Mouse (Mus musculus) kidney, embryonic 16.5 days (tissue): Measurements from ENCODE around the gene Hoxc4. TPM values are rescaled to one million over a fixed set of nuclear protein-coding genes. Genes with fewer than 3 reads are reported as not detected.

Experiments used
- ATAC-seq: fragments of 200-750 bp; cut with Nextera tagmentation; 2 replicates; pipeline ENCODE4 v1.8.0; 2017; ENCODE audit warnings: moderate TSS enrichment; ENCODE audit not compliant: low FRiP score, low TSS enrichment
- H3K27ac ChIP-seq: fragments of 300-500 bp; sonication (generic); 2 replicates; pipeline ENCODE4 v1.5.1; 2014; ENCODE audit warnings: low read length
- H3K27me3 ChIP-seq: fragments of 300-500 bp; sonication (generic); 2 replicates; pipeline ENCODE4 v1.6.1; 2014; ENCODE audit warnings: low read length, control low read depth, mixed read lengths; ENCODE audit not compliant: insufficient read depth
- H3K36me3 ChIP-seq: fragments of 300-500 bp; sonication (generic); 2 replicates; pipeline ENCODE4 v1.6.1; 2014; ENCODE audit warnings: low read length, control low read depth, mixed read lengths; ENCODE audit not compliant: insufficient read depth
- H3K4me1 ChIP-seq: fragments of 300-500 bp; sonication (generic); 2 replicates; pipeline ENCODE4 v1.6.1; 2014; ENCODE audit warnings: low read length, control low read depth, mixed read lengths; ENCODE audit not compliant: insufficient read depth
- H3K4me2 ChIP-seq: fragments of 300-500 bp; sonication (generic); replicated peaks from 2 replicates; pipeline ENCODE4 v1.6.1; 2014; ENCODE audit warnings: low read depth, low read length
- H3K4me3 ChIP-seq: fragments of 300-500 bp; sonication (generic); 2 replicates; pipeline ENCODE4 v1.5.1; 2014; ENCODE audit warnings: mild to moderate bottlenecking, low read length
- H3K9ac ChIP-seq: fragments of 300-500 bp; sonication (generic); replicated peaks from 2 replicates; pipeline ENCODE4 v1.6.1; 2014; ENCODE audit warnings: low read length
- H3K9me3 ChIP-seq: fragments of 300-500 bp; sonication (generic); 2 replicates; pipeline ENCODE4 v1.6.1; 2016; ENCODE audit warnings: low read length, control low read depth
- WGBS: fragments of 180-500 bp; shearing (Covaris S2); extraction: QIAGEN DNeasy Blood & Tissue Kit; methylation state at CpG from one replicate; pipeline ENCODE4 v1.1.7; 2014; 5-methylcytosine and 5-hydroxymethylcytosine counted together
- polyA plus RNA-seq: library from polyadenylated mRNA; unstranded; fragments of >200 nt; fragmentation: Nextera tagmentation; extraction: Ambion mirVana; gene quantifications from 2 replicates; pipeline ENCODE4 v1.2.1, GENCODE M21; 2015

The Hoxc4 gene
- polyA plus RNA-seq, 1 experiment from 2014 or later: 6.9 TPM

DNA sequence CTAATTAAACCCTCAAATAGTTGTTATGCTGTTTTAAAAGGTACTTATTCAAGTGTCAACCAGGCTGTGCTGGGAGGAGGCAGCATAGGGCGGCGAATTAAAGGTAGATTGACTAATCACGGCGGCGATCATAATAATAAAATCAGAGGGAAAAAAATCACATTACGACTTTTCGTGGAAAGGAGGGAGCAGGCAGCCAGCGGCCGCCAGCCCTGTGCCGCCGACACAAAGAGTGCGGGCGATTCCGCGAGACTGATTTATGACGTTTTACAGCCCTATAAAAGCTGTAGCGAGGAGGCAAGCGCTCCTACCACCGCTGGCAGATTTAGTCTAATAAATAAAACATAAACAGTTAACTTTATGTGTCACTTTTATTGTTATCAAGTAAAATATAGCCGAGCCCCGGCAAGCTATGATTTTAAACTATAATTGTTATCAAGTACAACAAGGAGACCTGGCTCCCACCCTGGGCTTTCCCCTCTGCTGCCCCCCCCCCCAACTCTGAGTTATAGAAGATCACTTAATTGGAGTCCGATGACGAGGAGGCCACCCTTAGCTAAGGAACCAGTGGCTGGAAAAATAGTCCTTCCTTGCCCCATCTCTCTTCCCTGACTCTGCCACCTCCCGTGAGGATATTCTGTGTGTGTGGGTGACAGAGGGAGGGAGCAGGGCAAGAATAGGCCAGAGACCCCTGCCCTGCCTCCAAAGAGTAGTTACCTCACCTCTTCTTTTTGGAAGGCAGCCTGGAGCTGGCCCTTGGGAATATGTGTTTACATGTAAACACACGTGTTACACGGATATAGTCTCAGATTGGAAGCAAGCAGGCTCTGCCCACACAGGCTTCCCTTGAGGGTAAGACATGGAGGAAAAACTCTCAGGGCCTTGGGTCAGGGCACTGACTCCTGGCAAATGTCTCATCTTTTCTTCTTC, 14.2 kb downstream of the Hoxc4 start:
- Histone ChIP-seq H3K27me3 (peaks cover 24% of the 10 kb centered on the region), H3K9ac (peak overlapping the region; percentile 3; the same call in 1 of the 2 replicates), H3K9me3 (no peaks in the 10 kb centered on the region), H3K4me2 (peak overlapping the region; percentile 40), H3K4me1 (peaks cover 56% of the 10 kb centered on the region), H3K36me3 (no peaks in the 10 kb centered on the region), H3K4me3 (peak overlapping the region; percentile 1), H3K27ac (peak overlapping the region; percentile 48)
- 1% methylated on average over 26 of the region's 26 CpGs for WGBS
- ATAC-seq: no peak

DNA sequence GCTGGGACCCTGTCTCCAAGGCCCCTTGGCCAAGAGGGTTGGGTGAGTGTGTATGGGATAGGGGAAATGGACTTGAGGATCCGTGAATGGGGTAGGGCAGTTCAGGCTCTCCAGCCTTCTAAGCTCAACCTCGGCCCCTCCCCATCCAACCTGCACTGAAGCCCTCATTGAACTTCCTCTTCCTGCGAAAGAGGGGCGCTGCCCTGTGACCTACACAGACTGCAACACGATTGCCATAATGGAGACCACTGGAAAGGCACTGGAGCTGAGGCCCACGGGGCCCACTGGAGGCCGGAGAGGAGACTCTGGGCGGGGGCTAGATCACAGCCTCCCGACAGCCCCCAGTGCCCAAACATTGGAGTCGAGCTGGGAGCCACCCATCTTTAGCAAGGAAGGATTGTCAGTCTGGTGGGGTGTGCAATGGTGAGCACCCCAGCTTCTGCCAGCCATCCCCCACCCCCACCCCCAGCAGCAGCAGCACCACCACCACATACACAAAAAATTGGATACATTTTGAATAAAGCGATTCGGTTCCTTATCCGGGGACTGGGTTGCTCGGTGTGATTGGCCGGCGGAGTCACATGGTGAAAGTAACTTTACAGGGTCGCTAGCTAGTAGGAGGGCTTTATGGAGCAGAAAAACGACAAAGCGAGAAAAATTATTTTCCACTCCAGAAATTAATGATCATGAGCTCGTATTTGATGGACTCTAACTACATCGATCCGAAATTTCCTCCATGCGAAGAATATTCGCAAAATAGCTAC, 15.5 kb downstream of the Hoxc4 start:
- peaks cover 63% of the 10 kb centered on the region for H3K4me1 ChIP-seq

DNA sequence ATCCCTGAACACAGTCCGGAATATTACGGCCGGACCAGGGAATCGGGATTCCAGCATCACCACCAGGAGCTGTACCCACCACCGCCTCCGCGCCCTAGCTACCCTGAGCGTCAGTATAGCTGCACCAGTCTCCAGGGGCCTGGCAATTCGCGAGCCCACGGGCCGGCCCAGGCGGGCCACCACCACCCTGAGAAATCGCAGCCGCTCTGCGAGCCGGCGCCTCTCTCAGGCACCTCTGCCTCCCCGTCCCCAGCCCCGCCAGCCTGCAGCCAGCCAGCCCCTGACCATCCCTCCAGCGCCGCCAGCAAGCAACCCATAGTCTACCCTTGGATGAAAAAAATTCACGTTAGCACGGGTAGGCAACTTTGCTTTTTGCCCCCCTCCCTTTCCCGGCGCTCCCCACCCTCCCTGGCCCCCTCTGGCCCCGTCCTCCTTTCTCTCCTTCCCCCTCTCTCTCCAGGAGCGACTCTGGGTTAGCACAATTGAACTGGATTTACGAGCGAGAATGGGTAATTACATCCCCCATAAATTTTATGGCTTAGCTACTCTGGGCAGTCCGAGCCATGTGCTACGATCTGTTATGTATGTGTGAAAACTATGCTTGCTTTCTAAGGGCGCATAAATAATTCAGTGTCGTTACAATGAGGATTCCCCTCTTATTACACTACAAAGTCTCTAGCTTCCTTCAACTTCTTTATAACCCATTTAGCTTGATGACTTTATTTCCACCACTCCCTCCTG, 16.2 kb downstream of the Hoxc4 start:
- peak overlapping the region; percentile 92 for H3K27ac ChIP-seq
- no peaks in the 10 kb centered on the region for H3K9me3 ChIP-seq
- peak; percentile 86 for ATAC-seq
- H3K27me3 ChIP-seq: peaks cover 18% of the 10 kb centered on the region
- no peaks in the 10 kb centered on the region for H3K36me3 ChIP-seq
- peak overlapping the region; percentile 51 for H3K4me3 ChIP-seq
- WGBS: 1% methylated on average over 33 of the region's 34 CpGs
- H3K9ac ChIP-seq: peak overlapping the region; percentile 67
- H3K4me1 ChIP-seq: peaks cover 70% of the 10 kb centered on the region
- peak overlapping the region; percentile 76 for H3K4me2 ChIP-seq

More for the DNA sequence above, 15.5 kb downstream of the Hoxc4 start:
- H3K36me3 ChIP-seq: no peaks in the 10 kb centered on the region
- WGBS: 6% methylated on average over 24 of the region's 24 CpGs
- ATAC-seq: peak; percentile 25; the same call in 1 of the 2 replicates
- H3K27me3 ChIP-seq: peaks cover 14% of the 10 kb centered on the region
- peak overlapping the region; percentile 92 for H3K27ac ChIP-seq
- H3K4me3 ChIP-seq: peak overlapping the region; percentile 51
- no peaks in the 10 kb centered on the region for H3K9me3 ChIP-seq
- H3K4me2 ChIP-seq: peak overlapping the region; percentile 76
- peak overlapping the region; percentile 67 for H3K9ac ChIP-seq

DNA sequence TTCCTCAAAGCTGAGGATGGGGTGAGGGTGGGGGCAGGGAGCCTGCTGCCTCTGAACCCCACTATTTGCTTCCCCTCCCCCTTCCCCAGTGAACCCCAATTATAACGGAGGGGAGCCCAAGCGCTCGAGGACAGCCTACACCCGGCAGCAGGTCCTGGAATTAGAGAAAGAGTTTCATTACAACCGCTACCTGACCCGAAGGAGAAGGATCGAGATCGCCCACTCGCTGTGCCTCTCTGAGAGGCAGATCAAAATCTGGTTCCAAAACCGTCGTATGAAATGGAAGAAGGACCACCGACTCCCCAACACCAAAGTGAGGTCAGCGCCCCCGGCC, 16.8 kb downstream of the Hoxc4 start:
- H3K9ac ChIP-seq: peak overlapping the region; percentile 67
- peak overlapping the region; percentile 76 for H3K4me2 ChIP-seq
- WGBS: under 1% methylated on average over 14 of the region's 14 CpGs
- no peaks in the 10 kb centered on the region for H3K36me3 ChIP-seq
- H3K27me3 ChIP-seq: peaks cover 18% of the 10 kb centered on the region
- no peaks in the 10 kb centered on the region for H3K9me3 ChIP-seq
- peak overlapping the region; percentile 92 for H3K27ac ChIP-seq
- peaks cover 71% of the 10 kb centered on the region for H3K4me1 ChIP-seq
- ATAC-seq: no peak
- peak overlapping the region; percentile 51 for H3K4me3 ChIP-seq

DNA sequence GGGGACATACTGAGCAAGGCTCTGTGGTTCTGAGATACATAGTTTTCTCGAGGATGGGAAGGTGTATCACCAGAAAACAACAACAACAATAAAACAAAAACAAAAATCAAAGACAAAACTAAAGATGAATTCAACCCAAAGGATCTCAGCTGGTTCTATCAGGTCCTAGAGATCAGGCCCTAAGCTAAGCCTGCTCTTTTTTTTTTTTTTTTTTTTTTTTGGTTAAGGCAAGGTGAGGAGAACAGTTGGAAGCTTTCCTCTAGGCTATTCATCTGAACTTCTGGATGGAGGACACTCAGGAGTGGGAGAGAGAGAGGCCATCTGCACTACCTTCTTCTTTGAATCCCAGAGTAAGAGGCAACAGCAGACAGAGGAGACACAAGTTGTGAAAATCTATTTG, 18.8 kb downstream of the Hoxc4 start:
- no peak overlapping the region for H3K27ac ChIP-seq
- ATAC-seq: no peak
- H3K36me3 ChIP-seq: no peaks in the 10 kb centered on the region
- peaks cover 23% of the 10 kb centered on the region for H3K27me3 ChIP-seq
- peaks cover 81% of the 10 kb centered on the region for H3K4me1 ChIP-seq
- H3K9ac ChIP-seq: no peak overlapping the region
- H3K9me3 ChIP-seq: no peaks in the 10 kb centered on the region
- H3K4me2 ChIP-seq: no peak overlapping the region
- H3K4me3 ChIP-seq: no peak overlapping the region
- 38% methylated on average over 1 of the region's 1 CpGs for WGBS

DNA sequence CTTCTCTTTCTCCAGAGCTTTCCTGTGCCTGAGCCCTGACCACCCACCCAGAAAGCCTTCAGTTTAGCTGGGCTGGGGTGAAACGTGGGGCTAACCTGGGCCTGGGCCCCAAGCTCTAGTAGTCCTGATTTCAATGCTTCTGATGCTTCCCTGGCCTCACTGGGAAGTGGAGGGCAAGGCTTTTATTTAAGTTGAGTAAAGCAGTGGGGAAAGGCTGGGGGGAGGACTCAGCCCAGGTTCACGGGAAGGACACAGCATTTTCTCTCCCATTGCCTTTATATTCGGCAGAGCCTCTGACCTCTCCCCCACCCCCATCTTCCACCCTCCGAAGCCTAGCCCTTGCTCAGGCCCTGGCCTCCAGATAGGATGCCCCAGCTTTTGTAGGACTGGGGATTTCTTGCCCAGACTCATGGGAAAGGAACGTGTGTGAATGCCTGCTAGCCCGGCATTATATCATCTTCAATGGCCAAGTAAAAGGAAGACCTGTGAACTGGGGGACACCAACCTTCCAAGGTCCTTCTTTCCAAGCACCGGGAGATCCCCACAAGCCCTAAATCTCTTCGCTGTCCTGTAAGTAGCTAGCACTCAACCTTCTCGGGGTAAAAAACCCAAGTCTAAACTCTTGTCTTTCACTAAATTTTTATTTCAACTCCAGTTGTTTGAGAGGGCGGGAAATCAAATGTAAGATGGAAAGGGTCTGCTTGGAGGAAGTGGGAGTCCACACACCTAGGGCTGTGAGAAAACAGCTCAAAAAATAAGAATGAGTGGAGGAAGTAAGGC, 20.2 kb downstream of the Hoxc4 start:
- 0 out of 2 replicates have a peak overlapping the region, but pooled peaks have one; percentile 51 for H3K27ac ChIP-seq
- no peaks in the 10 kb centered on the region for H3K9me3 ChIP-seq
- peaks cover 26% of the 10 kb centered on the region for H3K27me3 ChIP-seq
- 0 out of 2 replicates have a peak overlapping the region, but pooled peaks have one; percentile 30 for H3K9ac ChIP-seq
- no peak overlapping the region for H3K4me3 ChIP-seq
- H3K4me1 ChIP-seq: peaks cover 76% of the 10 kb centered on the region
- WGBS: 34% methylated on average over 10 of the region's 10 CpGs
- no peaks in the 10 kb centered on the region for H3K36me3 ChIP-seq
- no peak for ATAC-seq
- H3K4me2 ChIP-seq: no peak overlapping the region

DNA sequence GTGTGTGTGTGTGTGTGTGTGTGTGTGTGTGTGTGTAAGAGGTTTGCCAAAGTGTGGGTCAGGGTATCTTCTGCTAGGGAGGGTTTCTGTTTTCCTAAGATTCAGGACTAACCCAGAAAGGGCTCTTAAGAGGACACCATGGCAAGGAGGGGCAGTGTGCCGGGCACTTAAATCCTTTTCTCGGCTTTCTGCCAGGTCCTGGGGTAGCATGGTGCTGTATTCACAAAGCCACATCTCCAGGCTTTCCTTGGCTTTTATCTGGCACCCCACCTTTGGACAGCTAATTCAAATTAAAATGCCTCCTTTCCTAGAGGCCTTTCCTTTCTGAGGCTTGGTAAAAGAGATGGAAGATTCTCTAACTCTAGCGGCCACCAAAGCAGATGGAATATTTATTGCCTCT, 20.9 kb downstream of the Hoxc4 start:
- Histone ChIP-seq H3K9me3 (no peaks in the 10 kb centered on the region), H3K4me3 (no peak overlapping the region), H3K36me3 (no peaks in the 10 kb centered on the region), H3K9ac (0 out of 2 replicates have a peak overlapping the region, but pooled peaks have one; percentile 15), H3K27ac (peak overlapping the region; percentile 30; the same call in 1 of the 2 replicates), H3K27me3 (peaks cover 26% of the 10 kb centered on the region), H3K4me1 (peaks cover 70% of the 10 kb centered on the region), H3K4me2 (no peak overlapping the region)
- ATAC-seq: no peak
- 38% methylated on average over 3 of the region's 3 CpGs for WGBS

DNA sequence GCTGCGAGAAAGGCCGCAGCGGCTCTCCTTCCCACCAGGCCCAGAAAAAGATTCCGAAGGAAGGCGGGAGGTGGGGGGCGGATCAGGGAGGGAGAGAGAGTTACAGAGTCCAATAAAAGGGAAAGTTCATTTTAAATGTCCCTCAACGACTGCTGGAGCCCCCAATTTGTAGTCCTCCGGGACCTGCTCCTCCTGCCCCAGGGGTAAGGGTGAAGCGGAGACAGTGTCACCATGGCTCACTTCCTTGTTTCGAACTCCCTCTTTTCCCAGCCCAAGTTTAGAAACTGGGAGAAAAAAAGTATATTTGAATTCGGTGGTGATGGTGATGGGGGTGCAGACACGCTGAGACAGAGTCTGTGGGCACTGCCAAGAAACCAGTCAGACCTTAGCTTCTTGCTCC, 21.9 kb downstream of the Hoxc4 start:
- Histone ChIP-seq H3K27ac (peak overlapping the region; percentile 21; the same call in 1 of the 2 replicates), H3K36me3 (no peaks in the 10 kb centered on the region), H3K4me3 (no peak overlapping the region), H3K9me3 (no peaks in the 10 kb centered on the region), H3K27me3 (peaks cover 26% of the 10 kb centered on the region), H3K4me1 (peaks cover 65% of the 10 kb centered on the region), H3K9ac (peak overlapping the region; percentile 36), H3K4me2 (peak overlapping the region; percentile 36)
- no peak for ATAC-seq
- WGBS: 31% methylated on average over 12 of the region's 12 CpGs

DNA sequence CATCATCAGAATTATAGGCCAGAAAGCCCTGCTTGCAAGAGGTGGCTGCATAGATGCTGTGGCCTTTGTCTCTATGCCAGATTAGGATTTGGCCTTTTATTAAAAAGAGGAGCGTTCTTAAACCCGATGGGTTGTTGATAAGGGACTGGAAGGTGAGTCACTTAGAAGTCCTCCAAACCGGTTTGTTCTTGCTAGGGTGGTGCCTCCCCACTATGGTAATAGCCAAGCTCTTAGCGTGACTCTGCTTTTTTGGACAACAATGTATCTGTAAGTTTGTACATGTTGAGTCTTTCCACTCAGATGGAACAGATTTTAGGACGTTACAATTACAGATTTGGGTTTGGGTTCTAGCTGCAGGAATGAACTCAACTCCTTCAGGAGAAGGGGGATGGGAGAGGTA, 22.9 kb downstream of the Hoxc4 start:
- ATAC-seq: no peak
- Histone ChIP-seq H3K36me3 (no peaks in the 10 kb centered on the region), H3K9me3 (no peaks in the 10 kb centered on the region), H3K4me2 (no peak overlapping the region), H3K9ac (no peak overlapping the region), H3K4me3 (no peak overlapping the region), H3K27ac (0 out of 2 replicates have a peak overlapping the region, but pooled peaks have one; percentile 8), H3K4me1 (peaks cover 60% of the 10 kb centered on the region), H3K27me3 (peaks cover 23% of the 10 kb centered on the region)
- 35% methylated on average over 5 of the region's 5 CpGs for WGBS
